Mouse (Mus musculus): ENCODE data around the gene St6galnac5. TPM values are rescaled to one million over a fixed set of nuclear protein-coding genes. Genes with fewer than 3 reads are reported as not detected.

Gene St6galnac5
- polyA plus RNA-seq, 1 experiment, result 0.03 TPM

GRCm38 (mm10) chr3:152951634-152952545, 30.2 kb downstream of the St6galnac5 start:
- H3K27me3 ChIP-seq (replicated peaks), result no peaks in the 10 kb centered on the region
- TF ChIP-seq GATA1 (IDR thresholded peaks at IDR 0.05; ENCODE audit: borderline replicate concordance, low read length), result no peak
- TF ChIP-seq FLI1 (IDR thresholded peaks at IDR 0.05; ENCODE audit: low read length), result no peak
- peaks cover 45% of the 10 kb centered on the region for H3K4me1 ChIP-seq
- no peak overlapping the region for H3K4me3 ChIP-seq (replicated peaks)
- H3K9me3 ChIP-seq, result peaks cover 5% of the 10 kb centered on the region; the same call in 1 of the 2 replicates
- H3K36me3 ChIP-seq (replicated peaks; ENCODE audit: low read length), result peaks cover 13% of the 10 kb centered on the region

- Histone ChIP-seq H3K4me3 (replicated peaks) (no peak overlapping the region), H3K9me3 (peaks cover 5% of the 10 kb centered on the region; the same call in 1 of the 2 replicates), H3K4me1 (peaks cover 45% of the 10 kb centered on the region), H3K36me3 (replicated peaks; ENCODE audit: low read length) (peaks cover 13% of the 10 kb centered on the region), H3K27me3 (replicated peaks) (no peaks in the 10 kb centered on the region)
- TF ChIP-seq GATA1 (IDR thresholded peaks at IDR 0.05; ENCODE audit: borderline replicate concordance, low read length) (no peak), FLI1 (IDR thresholded peaks at IDR 0.05; ENCODE audit: low read length) (no peak)
Measured at GRCm38 (mm10) chr3:152950914-152951313, 31.1 kb downstream of the St6galnac5 start.

- no peak overlapping the region for H3K4me3 ChIP-seq (replicated peaks)
- H3K27me3 ChIP-seq (replicated peaks), result no peaks in the 10 kb centered on the region
- peaks cover 8% of the 10 kb centered on the region; the same call in 1 of the 2 replicates for H3K9me3 ChIP-seq
- H3K36me3 ChIP-seq (replicated peaks; ENCODE audit: low read length), result peaks cover 13% of the 10 kb centered on the region
- peaks cover 44% of the 10 kb centered on the region for H3K4me1 ChIP-seq
- no peak for TF ChIP-seq FLI1 (IDR thresholded peaks at IDR 0.05; ENCODE audit: low read length)
Measured at GRCm38 (mm10) chr3:152950299-152950698, 31.7 kb downstream of the St6galnac5 start.

- Histone ChIP-seq H3K4me3 (replicated peaks) (no peak overlapping the region), H3K9me3 (peaks cover 8% of the 10 kb centered on the region; the same call in 1 of the 2 replicates), H3K27me3 (replicated peaks) (no peaks in the 10 kb centered on the region), H3K4me1 (peaks cover 42% of the 10 kb centered on the region), H3K36me3 (replicated peaks; ENCODE audit: low read length) (peaks cover 13% of the 10 kb centered on the region)
- TF ChIP-seq GATA1 (IDR thresholded peaks at IDR 0.05; ENCODE audit: borderline replicate concordance, low read length), result no peak
Measured at GRCm38 (mm10) chr3:152949233-152949777, 32.7 kb downstream of the St6galnac5 start.

GRCm38 (mm10) chr3:152948556-152948955, 33.5 kb downstream of the St6galnac5 start:
- TF ChIP-seq GATA1 (IDR thresholded peaks at IDR 0.05; ENCODE audit: borderline replicate concordance, low read length), result no peak
- no peak for TF ChIP-seq FLI1 (IDR thresholded peaks at IDR 0.05; ENCODE audit: low read length)
- Histone ChIP-seq H3K27me3 (replicated peaks) (no peaks in the 10 kb centered on the region), H3K4me1 (peaks cover 42% of the 10 kb centered on the region), H3K4me3 (replicated peaks) (no peak overlapping the region), H3K9me3 (peaks cover 8% of the 10 kb centered on the region; the same call in 1 of the 2 replicates), H3K36me3 (replicated peaks; ENCODE audit: low read length) (peaks cover 13% of the 10 kb centered on the region)

GRCm38 (mm10) chr3:152947031-152947640, 34.9 kb downstream of the St6galnac5 start:
- no peaks in the 10 kb centered on the region for H3K27me3 ChIP-seq (replicated peaks)
- TF ChIP-seq GATA1 (IDR thresholded peaks at IDR 0.05; ENCODE audit: borderline replicate concordance, low read length) (no peak), FLI1 (IDR thresholded peaks at IDR 0.05; ENCODE audit: low read length) (no peak)
- peaks cover 52% of the 10 kb centered on the region for H3K4me1 ChIP-seq
- peaks cover 8% of the 10 kb centered on the region; the same call in 1 of the 2 replicates for H3K9me3 ChIP-seq
- peaks cover 13% of the 10 kb centered on the region for H3K36me3 ChIP-seq (replicated peaks; ENCODE audit: low read length)
- H3K4me3 ChIP-seq (replicated peaks), result no peak overlapping the region

GRCm38 (mm10) chr3:152944766-152945165, 37.3 kb downstream of the St6galnac5 start:
- no peak for TF ChIP-seq GATA1 (IDR thresholded peaks at IDR 0.05; ENCODE audit: borderline replicate concordance, low read length)
- TF ChIP-seq FLI1 (IDR thresholded peaks at IDR 0.05; ENCODE audit: low read length), result no peak
- Histone ChIP-seq H3K4me3 (replicated peaks) (no peak overlapping the region), H3K27me3 (replicated peaks) (no peaks in the 10 kb centered on the region), H3K36me3 (replicated peaks; ENCODE audit: low read length) (peaks cover 7% of the 10 kb centered on the region), H3K4me1 (peaks cover 46% of the 10 kb centered on the region), H3K9me3 (0 out of 2 replicates have a peak, but pooled peaks cover 3% of the 10 kb centered on the region)

GRCm38 (mm10) chr3:152942985-152943384, 39.1 kb downstream of the St6galnac5 start:
- TF ChIP-seq GATA1 (IDR thresholded peaks at IDR 0.05; ENCODE audit: borderline replicate concordance, low read length) (no peak), FLI1 (IDR thresholded peaks at IDR 0.05; ENCODE audit: low read length) (no peak)
- Histone ChIP-seq H3K4me3 (replicated peaks) (no peak overlapping the region), H3K4me1 (peaks cover 39% of the 10 kb centered on the region), H3K36me3 (replicated peaks; ENCODE audit: low read length) (no peaks in the 10 kb centered on the region), H3K27me3 (replicated peaks) (no peaks in the 10 kb centered on the region), H3K9me3 (0 out of 2 replicates have a peak, but pooled peaks cover 3% of the 10 kb centered on the region)

- no peak for TF ChIP-seq FLI1 (IDR thresholded peaks at IDR 0.05; ENCODE audit: low read length)
- TF ChIP-seq GATA1 (IDR thresholded peaks at IDR 0.05; ENCODE audit: borderline replicate concordance, low read length), result no peak
Measured at GRCm38 (mm10) chr3:152941671-152942070, 40.4 kb downstream of the St6galnac5 start.

More at GRCm38 (mm10) chr3:152941671-152942070, 40.4 kb downstream of the St6galnac5 start:
- H3K36me3 ChIP-seq (replicated peaks; ENCODE audit: low read length), result no peaks in the 10 kb centered on the region
- H3K9me3 ChIP-seq, result 0 out of 2 replicates have a peak, but pooled peaks cover 3% of the 10 kb centered on the region
- H3K27me3 ChIP-seq (replicated peaks), result no peaks in the 10 kb centered on the region
- H3K4me1 ChIP-seq, result peaks cover 40% of the 10 kb centered on the region
- H3K4me3 ChIP-seq (replicated peaks), result no peak overlapping the region
